In genomic region chr14:55782361-55782960, GRCm38 (mm10) we compare ENCODE assay signal across 8 mouse cellular contexts. TPM values are rescaled to one million over a fixed set of nuclear protein-coding genes. Genes with fewer than 3 reads are reported as not detected.
DNase-seq lines count a peak whose midpoint lies in the region; ATAC-seq lines count a peak whose summit lies in the region.

No protein-coding gene starts in this region.

- H3K27ac ChIP-seq in midbrain, embryonic 12.5 days (replicated peaks): no peak overlapping the region
- H3K27ac ChIP-seq in midbrain, embryonic 13.5 days: no peak overlapping the region
- peak overlapping the region; percentile 87 for H3K27ac ChIP-seq in heart, embryonic 15.5 days
- no peak overlapping the region for H3K27ac ChIP-seq in neural tube, embryonic 13.5 days (replicated peaks)

- peak; percentile 30 to 39 for DNase-seq in kidney, postnatal 4 days
- DNase-seq in embryo, embryonic 11 days: no peak
- no peak for DNase-seq in cerebellum, adult 9-11 months
- no peak for DNase-seq in cerebellum, adult 11 months

- H3K9me3 ChIP-seq in midbrain, embryonic 12.5 days: no peaks in the 10 kb centered on the region
- H3K9me3 ChIP-seq in midbrain, embryonic 13.5 days: no peaks in the 10 kb centered on the region
- no peaks in the 10 kb centered on the region for H3K9me3 ChIP-seq in heart, embryonic 15.5 days (replicated peaks)
- no peaks in the 10 kb centered on the region for H3K9me3 ChIP-seq in neural tube, embryonic 13.5 days

- no peak overlapping the region for H3K9ac ChIP-seq in midbrain, embryonic 12.5 days (replicated peaks)
- H3K9ac ChIP-seq in midbrain, embryonic 13.5 days (replicated peaks): no peak overlapping the region
- 0 out of 2 replicates have a peak overlapping the region, but pooled peaks have one; percentile 59 for H3K9ac ChIP-seq in heart, embryonic 15.5 days
- no peak overlapping the region for H3K9ac ChIP-seq in neural tube, embryonic 13.5 days

- H3K36me3 ChIP-seq in midbrain, embryonic 12.5 days: no peaks in the 10 kb centered on the region
- H3K36me3 ChIP-seq in midbrain, embryonic 13.5 days: no peaks in the 10 kb centered on the region
- no peaks in the 10 kb centered on the region for H3K36me3 ChIP-seq in heart, embryonic 15.5 days
- no peaks in the 10 kb centered on the region for H3K36me3 ChIP-seq in neural tube, embryonic 13.5 days

- ATAC-seq in midbrain, embryonic 12.5 days (ENCODE audit: low FRiP score, low read depth): no peak
- ATAC-seq in midbrain, embryonic 13.5 days: no peak
- no peak for ATAC-seq in heart, embryonic 15.5 days (replicated peaks; ENCODE audit: insufficient number of reproducible peaks, insufficient read depth, low FRiP score, low read depth)
- no peak for ATAC-seq in neural tube, embryonic 13.5 days (ENCODE audit: low read depth)

- WGBS in midbrain, embryonic 12.5 days: 50% methylated on average over 9 of the region's 9 CpGs
- WGBS in midbrain, embryonic 13.5 days: 50% methylated on average over 9 of the region's 9 CpGs
- 39% methylated on average over 9 of the region's 9 CpGs for WGBS in heart, embryonic 15.5 days
- WGBS in neural tube, embryonic 13.5 days: 59% methylated on average over 9 of the region's 9 CpGs

- peaks cover 7% of the 10 kb centered on the region; the same call in 1 of the 2 replicates for H3K4me1 ChIP-seq in midbrain, embryonic 12.5 days
- peaks cover 20% of the 10 kb centered on the region for H3K4me1 ChIP-seq in midbrain, embryonic 13.5 days (replicated peaks)
- H3K4me1 ChIP-seq in heart, embryonic 15.5 days (replicated peaks): peaks cover 34% of the 10 kb centered on the region
- peaks cover 15% of the 10 kb centered on the region for H3K4me1 ChIP-seq in neural tube, embryonic 13.5 days (replicated peaks)

- H3K4me3 ChIP-seq in midbrain, embryonic 12.5 days: 0 out of 2 replicates have a peak overlapping the region, but pooled peaks have one; percentile 18
- H3K4me3 ChIP-seq in midbrain, embryonic 13.5 days (replicated peaks): no peak overlapping the region
- H3K4me3 ChIP-seq in heart, embryonic 15.5 days: peak overlapping the region; percentile 55
- H3K4me3 ChIP-seq in neural tube, embryonic 13.5 days: peak overlapping the region; percentile 33

- H3K27me3 ChIP-seq in midbrain, embryonic 12.5 days: peaks cover 84% of the 10 kb centered on the region
- peaks cover 61% of the 10 kb centered on the region for H3K27me3 ChIP-seq in midbrain, embryonic 13.5 days
- H3K27me3 ChIP-seq in heart, embryonic 15.5 days: peaks cover 59% of the 10 kb centered on the region
- peaks cover 61% of the 10 kb centered on the region for H3K27me3 ChIP-seq in neural tube, embryonic 13.5 days

- no peak overlapping the region for H3K4me2 ChIP-seq in midbrain, embryonic 12.5 days (replicated peaks)
- no peak overlapping the region for H3K4me2 ChIP-seq in midbrain, embryonic 13.5 days (replicated peaks)
- peak overlapping the region; percentile 71 for H3K4me2 ChIP-seq in heart, embryonic 15.5 days
- H3K4me2 ChIP-seq in neural tube, embryonic 13.5 days: peak overlapping the region; percentile 49

RNA-seq across cellular contexts. Expression of gene Adcy4, which starts 1.4 kb away (rescaled TPM):
- polyA plus RNA-seq in midbrain, embryonic 12.5 days (2016; fragmentation: Nextera tagmentation; extraction: Ambion mirVana): 6.6 and 7.9 TPM in 2 replicates
- polyA plus RNA-seq in midbrain, embryonic 13.5 days (2015; fragmentation: Nextera tagmentation; extraction: Ambion mirVana): 4.1 and 4.2 TPM in 2 replicates
- polyA plus RNA-seq in heart, embryonic 15.5 days (2015; fragmentation: Nextera tagmentation; extraction: Ambion mirVana): 14.9 and 18.0 TPM in 2 replicates
- polyA plus RNA-seq in neural tube, embryonic 13.5 days (2015; fragmentation: Nextera tagmentation; extraction: Ambion mirVana): 4.4 and 5.7 TPM in 2 replicates

RNA-seq across cellular contexts. Expression of gene Ripk3, which starts 6.2 kb away (rescaled TPM):
- polyA plus RNA-seq in midbrain, embryonic 12.5 days (2016; fragmentation: Nextera tagmentation; extraction: Ambion mirVana): 5.3 and 8.3 TPM in 2 replicates
- 2.3 and 2.4 TPM in 2 replicates for polyA plus RNA-seq in midbrain, embryonic 13.5 days (2015; fragmentation: Nextera tagmentation; extraction: Ambion mirVana)
- 12.6 and 20.7 TPM in 2 replicates for polyA plus RNA-seq in heart, embryonic 15.5 days (2015; fragmentation: Nextera tagmentation; extraction: Ambion mirVana)
- 4.3 and 4.7 TPM in 2 replicates for polyA plus RNA-seq in neural tube, embryonic 13.5 days (2015; fragmentation: Nextera tagmentation; extraction: Ambion mirVana)

RNA-seq across cellular contexts. Expression of gene Ltb4r1, which starts 16.7 kb away (rescaled TPM):
- 0.13 TPM in 1 of 2 replicates, not detected in the other for polyA plus RNA-seq in midbrain, embryonic 12.5 days (2016; fragmentation: Nextera tagmentation; extraction: Ambion mirVana)
- polyA plus RNA-seq in midbrain, embryonic 13.5 days (2015; fragmentation: Nextera tagmentation; extraction: Ambion mirVana): 0.26 TPM in 1 of 2 replicates, not detected in the other
- 0.65 and 0.66 TPM in 2 replicates for polyA plus RNA-seq in heart, embryonic 15.5 days (2015; fragmentation: Nextera tagmentation; extraction: Ambion mirVana)
- 0.21 and 0.28 TPM in 2 replicates for polyA plus RNA-seq in neural tube, embryonic 13.5 days (2015; fragmentation: Nextera tagmentation; extraction: Ambion mirVana)

RNA-seq across cellular contexts. Expression of gene Ltb4r2, which starts 21.2 kb away (rescaled TPM):
- polyA plus RNA-seq in midbrain, embryonic 12.5 days (2016; fragmentation: Nextera tagmentation; extraction: Ambion mirVana): 0.24 and 0.41 TPM in 2 replicates
- 0.22 and 0.28 TPM in 2 replicates for polyA plus RNA-seq in midbrain, embryonic 13.5 days (2015; fragmentation: Nextera tagmentation; extraction: Ambion mirVana)
- polyA plus RNA-seq in heart, embryonic 15.5 days (2015; fragmentation: Nextera tagmentation; extraction: Ambion mirVana): 0.15 and 0.25 TPM in 2 replicates
- 0.29 and 0.33 TPM in 2 replicates for polyA plus RNA-seq in neural tube, embryonic 13.5 days (2015; fragmentation: Nextera tagmentation; extraction: Ambion mirVana)

RNA-seq across cellular contexts. Expression of gene Cideb, which starts 24.2 kb away (rescaled TPM):
- not detected in 2 replicates for polyA plus RNA-seq in midbrain, embryonic 12.5 days (2016; fragmentation: Nextera tagmentation; extraction: Ambion mirVana)
- polyA plus RNA-seq in midbrain, embryonic 13.5 days (2015; fragmentation: Nextera tagmentation; extraction: Ambion mirVana): 0.19 TPM in 1 of 2 replicates, not detected in the other
- 1.2 and 1.6 TPM in 2 replicates for polyA plus RNA-seq in heart, embryonic 15.5 days (2015; fragmentation: Nextera tagmentation; extraction: Ambion mirVana)
- 0.24 TPM in 1 of 2 replicates, not detected in the other for polyA plus RNA-seq in neural tube, embryonic 13.5 days (2015; fragmentation: Nextera tagmentation; extraction: Ambion mirVana)

Comparison
In these comparisons a context has a peak if more than half of its experiments do, and no peak if none do; other contexts are left out.
1. H3K4me2 ChIP-seq: peak in heart, embryonic 15.5 days (single experiment) and neural tube, embryonic 13.5 days (single experiment); none in midbrain, embryonic 12.5 days (single experiment) and midbrain, embryonic 13.5 days (single experiment).
2. DNase-seq: peak in kidney, postnatal 4 days (2 of 2); none in embryo, embryonic 11 days (single experiment), cerebellum, adult 9-11 months (single experiment) and cerebellum, adult 11 months (single experiment).